ENCODE assay signal across 7 mouse cellular contexts in genomic region chr4:135941026-135941425, GRCm38 (mm10). TPM values are rescaled to one million over a fixed set of nuclear protein-coding genes. Genes with fewer than 3 reads are reported as not detected.
DNase-seq lines count a peak whose midpoint lies in the region; ATAC-seq and TF ChIP-seq lines count a peak whose summit lies in the region.
"Not testable (repeated sequence)": the region's sequence is repeated elsewhere in the genome, so short reads cannot be mapped to it uniquely, and the experiment has no call there.

No protein-coding gene starts in this region.

- not testable (repeated sequence) for TF ChIP-seq EP300 in heart, adult 2 months (IDR thresholded peaks at IDR 0.05; ENCODE audit: insufficient read depth, low read depth, low read length)

- CTCF ChIA-PET in Patski (lab: Charles Lee): interaction anchor here (1.7 kb wide), 1 partner anchor 14 kb away, joined by 4 read pairs; no protein-coding TSS in a partner anchor

- TF ChIP-seq CTCF in Patski (IDR thresholded peaks at IDR 0.05): peak; percentile 62
- TF ChIP-seq CTCF in heart, adult 2 months (IDR thresholded peaks at IDR 0.05): peak; percentile 61
- peak; percentile 43 for TF ChIP-seq CTCF in left cerebral cortex, adult 2 months (IDR thresholded peaks at IDR 0.05)
- peak; percentile 44; the same call in 1 of the 2 replicates for TF ChIP-seq CTCF in spleen, adult 2 months (IDR thresholded peaks at IDR 0.05; ENCODE audit: extremely low read depth, insufficient read depth, insufficient read length, insufficient replicate concordance)

- H3K4me1 ChIP-seq in heart, adult 2 months (ENCODE audit: control insufficient read depth, insufficient read depth, low read length); spleen, adult 2 months (ENCODE audit: control insufficient read depth, insufficient read depth, insufficient read length): not testable (repeated sequence)

- in situ Hi-C loops in Patski (cut with MboI; ENCODE audit: low pct_unique_long_range_greater_than_20kb): loop anchor here (10.0 kb wide), 1 partner anchor 214 kb away; no protein-coding TSS in a partner anchor

- not testable (repeated sequence) for H3K27me3 ChIP-seq in Patski; heart, adult 2 months (ENCODE audit: control insufficient read depth, insufficient read depth, low read length); spleen, adult 2 months (ENCODE audit: control insufficient read depth, insufficient read depth, low read length)

- not testable (repeated sequence) for TF ChIP-seq POLR2A in heart, adult 2 months (IDR thresholded peaks at IDR 0.05; ENCODE audit: insufficient read depth, low read depth, low read length); spleen, adult 2 months (IDR thresholded peaks at IDR 0.05; ENCODE audit: low read depth, low read length)

- not testable (repeated sequence) for H3K4me3 ChIP-seq in heart, adult 2 months; left cerebral cortex, adult 2 months; spleen, adult 2 months (ENCODE audit: extremely low read depth, insufficient read depth, insufficient read length)

- H3K27ac ChIP-seq in heart, adult 2 months; left cerebral cortex, adult 2 months; spleen, adult 2 months (ENCODE audit: insufficient read depth, low read length): not testable (repeated sequence)

- POLR2A ChIA-PET in Patski (lab: Charles Lee): not testable (repeated sequence)

- intact Hi-C loops in heart, adult 2 months (cut with DNase I): loop anchor here (5.0 kb wide), 1 partner anchor 139 kb away; no protein-coding TSS in a partner anchor
- intact Hi-C loops in left cerebral cortex, adult 2 months (cut with DNase I): not testable (repeated sequence)

- DNase-seq in B cell, adult 2 months: peak; percentile 56
- DNase-seq in Patski (ENCODE audit: low read depth, low spot score); heart, adult 2 months; left cerebral cortex, adult 2 months (ENCODE audit: extremely low spot score in 1 of 2, low spot score in 2 of 2); spleen, adult 2 months (ENCODE audit: low read depth in 1 of 2, low spot score in 2 of 2): not testable (repeated sequence)
- peak; percentile 26 for DNase-seq in cerebellum, adult 9-10 months
- peak; percentile 53 for DNase-seq in lung, postnatal 36 days

- WGBS in heart, adult 2 months: 88% methylated on average over 8 of the region's 8 CpGs
- 91% methylated on average over 8 of the region's 8 CpGs for WGBS in spleen, adult 2 months

- not testable (repeated sequence) for ATAC-seq in Patski

- H3K79me2 ChIP-seq in heart, adult 2 months (replicated peaks; ENCODE audit: control insufficient read depth, insufficient read depth, low read length): not testable (repeated sequence)

- H3K9ac ChIP-seq in heart, adult 2 months (ENCODE audit: low read depth, low read length): not testable (repeated sequence)

- not testable (repeated sequence) for H3K36me3 ChIP-seq in heart, adult 2 months (ENCODE audit: control insufficient read depth, insufficient read depth, low read length)
- peaks cover 20% of the 10 kb centered on the region for H3K36me3 ChIP-seq in spleen, adult 2 months (ENCODE audit: control insufficient read depth, insufficient read depth, low read length)

RNA-seq across cellular contexts. Expression of gene Hmgcl, which starts 5.2 kb away (rescaled TPM):
- 35.2 TPM for polyA plus RNA-seq in Patski (2021)
- total RNA-seq in heart, adult 2 months (2021): 10 to 100 TPM; 72.6 to 80.4 TPM
- polyA plus RNA-seq in heart, adult 2 months (2012; rRNA removed): 71.9 and 96.9 TPM in 2 replicates
- total RNA-seq in left cerebral cortex, adult 2 months (2021): 10 to 100 TPM; 33.4 to 34.1 TPM
- polyA plus RNA-seq in spleen, adult 2 months (2012; rRNA removed): 27.9 and 32.4 TPM in 2 replicates

RNA-seq across cellular contexts. Expression of gene Fuca1, which starts 20.5 kb away (rescaled TPM):
- 44.4 TPM for polyA plus RNA-seq in Patski (2021)
- 10 to 100 TPM; 30.4 to 34.6 TPM for total RNA-seq in heart, adult 2 months (2021)
- polyA plus RNA-seq in heart, adult 2 months (2012; rRNA removed): 24.0 and 25.3 TPM in 2 replicates
- 10 to 100 TPM; 34.9 to 37.9 TPM for total RNA-seq in left cerebral cortex, adult 2 months (2021)
- polyA plus RNA-seq in spleen, adult 2 months (2012; rRNA removed): 45.7 TPM in 2 replicates

RNA-seq across cellular contexts. Expression of gene Gale, which starts 22.5 kb away (rescaled TPM):
- polyA plus RNA-seq in Patski (2021): 12.4 TPM
- total RNA-seq in heart, adult 2 months (2021): 1 to 10 TPM; 1.6 to 2.0 TPM
- polyA plus RNA-seq in heart, adult 2 months (2012; rRNA removed): 4.6 TPM in 2 replicates
- total RNA-seq in left cerebral cortex, adult 2 months (2021): 10 to 100 TPM; 22.0 to 22.9 TPM
- polyA plus RNA-seq in spleen, adult 2 months (2012; rRNA removed): 10.6 and 13.8 TPM in 2 replicates

RNA-seq across cellular contexts. Expression of gene Lypla2, which starts 31.4 kb away (rescaled TPM):
- 46.2 TPM for polyA plus RNA-seq in Patski (2021)
- total RNA-seq in heart, adult 2 months (2021): 10 to 100 TPM; 35.9 to 37.1 TPM
- 52.2 and 55.1 TPM in 2 replicates for polyA plus RNA-seq in heart, adult 2 months (2012; rRNA removed)
- total RNA-seq in left cerebral cortex, adult 2 months (2021): 10 to 100 TPM; 92.9 to 96.7 TPM
- 115 and 178 TPM in 2 replicates for polyA plus RNA-seq in spleen, adult 2 months (2012; rRNA removed)

RNA-seq across cellular contexts. Expression of gene Cnr2, which starts 45.8 kb away (rescaled TPM):
- polyA plus RNA-seq in Patski (2021): 0.03 TPM
- under 1 TPM; 0.23 to 0.59 TPM for total RNA-seq in heart, adult 2 months (2021)
- polyA plus RNA-seq in heart, adult 2 months (2012; rRNA removed): 0.64 and 0.88 TPM in 2 replicates
- total RNA-seq in left cerebral cortex, adult 2 months (2021): under 1 TPM in 1 of 2 experiments, not detected in 1; 0.11 TPM
- 44.8 and 47.2 TPM in 2 replicates for polyA plus RNA-seq in spleen, adult 2 months (2012; rRNA removed)
